Mouse (Mus musculus) MEL (cell line): Measurements from ENCODE around the gene Gys2. TPM values are rescaled to one million over a fixed set of nuclear protein-coding genes. Genes with fewer than 3 reads are reported as not detected.

Source experiments
- DNase-seq: peaks from one replicate; pipeline ENCODE4 v3.0.0; 2011; ENCODE audit warnings: low read depth, low spot score
- H3K27ac ChIP-seq: 2 replicates; pipeline ENCODE4 v1.5.1; 2012; ENCODE audit warnings: low read depth, mild to moderate bottlenecking, control low read depth, low read length, moderate library complexity; ENCODE audit not compliant: control insufficient read depth
- H3K27me3 ChIP-seq, 2 experiments: fragments of 150-350 bp in 1 of 2; sonication (generic) in 1 of 2; 2 replicates each; pipeline ENCODE4 v1.6.1; 2012; ENCODE audit warnings: low read length in 2 of 2, mild to moderate bottlenecking in 2 of 2, improper control_type of control experiment in 1 of 2, moderate library complexity in 1 of 2; ENCODE audit not compliant: insufficient read depth in 2 of 2, control insufficient read depth in 1 of 2
- H3K36me3 ChIP-seq, 2 experiments: 2 replicates each; pipeline ENCODE4 v1.6.1; 2012 to 2014; ENCODE audit warnings: low read length in 2 of 2, improper control_type of control experiment in 1 of 2, inconsistent platforms in 1 of 2, mild to moderate bottlenecking in 1 of 2; ENCODE audit not compliant: insufficient read depth in 2 of 2, control insufficient read depth in 1 of 2
- H3K4me1 ChIP-seq, 2 experiments: fragments of 150-350 bp in 1 of 2; sonication (generic) in 1 of 2; 2 replicates each; pipeline ENCODE4 v1.6.1; 2012; ENCODE audit warnings: low read length in 2 of 2, improper control_type of control experiment in 1 of 2, mild to moderate bottlenecking in 1 of 2; ENCODE audit not compliant: insufficient read depth in 2 of 2, control insufficient read depth in 1 of 2
- H3K4me3 ChIP-seq, 2 experiments: fragments of 150-350 bp in 1 of 2; sonication (generic) in 1 of 2; 2 replicates each; pipeline ENCODE4 v1.5.1; 2012; ENCODE audit warnings: low read depth in 2 of 2, low read length in 2 of 2, mild to moderate bottlenecking in 2 of 2, moderate library complexity in 2 of 2, control low read depth in 1 of 2, improper control_type of control experiment in 1 of 2; ENCODE audit not compliant: control insufficient read depth in 1 of 2, insufficient read depth in 1 of 2
- H3K79me2 ChIP-seq: 2 replicates; pipeline ENCODE4 v1.6.1; 2012; ENCODE audit warnings: mild to moderate bottlenecking, low read length, moderate library complexity; ENCODE audit not compliant: control insufficient read depth, poor library complexity, insufficient read depth
- H3K9ac ChIP-seq: 2 replicates; pipeline ENCODE4 v1.6.1; 2012; ENCODE audit warnings: low read depth, mild to moderate bottlenecking, control low read depth, low read length, moderate library complexity; ENCODE audit not compliant: control insufficient read depth, poor library complexity, severe bottlenecking
- H3K9me3 ChIP-seq: fragments of 150-350 bp; sonication (generic); replicated peaks from 2 replicates; pipeline ENCODE4 v1.6.1; 2012; ENCODE audit warnings: mild to moderate bottlenecking, low read length, improper control_type of control experiment, moderate library complexity; ENCODE audit not compliant: insufficient read depth
- EP300 ChIP-seq, 2 experiments: IDR thresholded peaks; 2 replicates each; pipeline ENCODE4 v1.6.1; 2011; ENCODE audit warnings: improper control_type of control experiment in 2 of 2, low read length in 2 of 2, low read depth in 1 of 2, mild to moderate bottlenecking in 1 of 2
- GABPA ChIP-seq: IDR thresholded peaks from 2 replicates; pipeline ENCODE4 v1.6.1; 2012; ENCODE audit warnings: low read depth, mild to moderate bottlenecking, inconsistent platforms, low read length, improper control_type of control experiment, moderate library complexity
- KAT2A ChIP-seq: conservative IDR thresholded peaks from 2 replicates; pipeline ENCODE4 v1.6.1; 2012; ENCODE audit warnings: low read depth, low read length, improper control_type of control experiment, inconsistent platforms
- MAFK ChIP-seq: IDR thresholded peaks from 2 replicates; pipeline ENCODE4 v1.6.1; 2011; ENCODE audit warnings: low read depth, mild to moderate bottlenecking, low read length, improper control_type of control experiment, borderline replicate concordance
- MAX ChIP-seq: IDR thresholded peaks from 2 replicates; pipeline ENCODE4 v1.6.1; 2011; ENCODE audit warnings: low read length, improper control_type of control experiment
- MYB ChIP-seq: IDR thresholded peaks from 2 replicates; pipeline ENCODE4 v1.6.1; 2011; ENCODE audit warnings: mild to moderate bottlenecking, low read depth, low read length, improper control_type of control experiment
- POLR2AphosphoS2 ChIP-seq: IDR thresholded peaks from 2 replicates; pipeline ENCODE4 v1.6.1; 2011; ENCODE audit warnings: low read length, improper control_type of control experiment
- POLR2AphosphoS5 ChIP-seq: IDR thresholded peaks from 2 replicates; pipeline ENCODE4 v1.6.1; 2012; ENCODE audit warnings: low read depth, borderline replicate concordance, mild to moderate bottlenecking, inconsistent platforms, low read length, moderate library complexity, mixed read lengths
- RCOR1 ChIP-seq: IDR thresholded peaks from 2 replicates; pipeline ENCODE4 v1.6.1; 2012; ENCODE audit warnings: low read depth, mild to moderate bottlenecking, inconsistent platforms, low read length, improper control_type of control experiment
- SMC3 ChIP-seq: IDR thresholded peaks from 2 replicates; pipeline ENCODE4 v1.6.1; 2011; ENCODE audit warnings: low read depth, low read length, improper control_type of control experiment
- TAL1 ChIP-seq: IDR thresholded peaks from 2 replicates; pipeline ENCODE4 v1.6.1; 2012; ENCODE audit warnings: mild to moderate bottlenecking, inconsistent platforms, low read length, moderate library complexity, mixed read lengths
- TCF12 ChIP-seq: IDR thresholded peaks from 2 replicates; pipeline ENCODE4 v1.6.1; 2014; ENCODE audit warnings: low read depth, mild to moderate bottlenecking, inconsistent platforms, low read length, improper control_type of control experiment, moderate library complexity
- UBTF ChIP-seq: IDR thresholded peaks from 2 replicates; pipeline ENCODE4 v1.6.1; 2012; ENCODE audit warnings: low read depth, mild to moderate bottlenecking, inconsistent platforms, low read length, improper control_type of control experiment, moderate library complexity, borderline replicate concordance; ENCODE audit not compliant: insufficient read depth
- ZNF384 ChIP-seq: IDR thresholded peaks from 2 replicates; pipeline ENCODE4 v1.6.1; 2012; ENCODE audit warnings: low read depth, mild to moderate bottlenecking, inconsistent platforms, low read length, improper control_type of control experiment
- polyA plus RNA-seq, 2 experiments: library from polyadenylated mRNA; stranded (reverse) in 1 of 2; unstranded in 1 of 2; fragments of >175 nt in 1 of 2; fragments of >200 nt in 1 of 2; gene quantifications; 2 replicates each; pipeline versions ENCODE4 v1.2.1 to v1.2.4; 2012; ENCODE audit warnings: low replicate concordance in 2 of 2, low read depth in 1 of 2; ENCODE audit not compliant: insufficient read length in 2 of 2, insufficient read depth in 1 of 2, missing spikeins in 1 of 2
- total RNA-seq: library from RNA; depleted of rRNA; stranded (reverse); fragments of 300-350 nt; gene quantifications from 2 replicates; pipeline ENCODE4 v1.2.3, GENCODE M21; 2012

Gys2 gene
- total and polyA plus RNA-seq, 3 experiments, result not detected

DNA sequence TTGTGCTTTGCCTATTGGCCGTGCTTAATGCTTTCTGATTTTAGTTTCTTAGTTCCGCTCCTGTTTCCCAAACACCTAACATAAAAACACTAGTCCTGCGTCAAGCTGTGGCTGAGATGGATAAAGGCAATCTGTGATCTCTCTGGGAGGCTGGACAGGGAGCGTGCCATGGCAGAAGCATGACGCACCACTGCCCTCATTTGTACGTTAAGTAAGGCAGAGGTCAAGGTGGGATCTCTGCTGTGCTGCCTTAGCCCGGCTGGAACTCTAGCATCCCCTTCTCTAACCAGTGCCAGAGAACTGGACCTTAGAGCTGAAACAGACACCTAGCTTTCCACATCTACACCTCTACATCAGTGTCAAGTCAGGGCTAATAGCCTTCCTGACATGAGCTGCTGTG, 91.3 kb downstream of the Gys2 start:
- DNase-seq, result no peak
- H3K9ac ChIP-seq, result no peak overlapping the region
- peaks cover 1 to 20% of the 10 kb centered on the region in 2 experiments; a peak in 3 of 4 replicates for H3K36me3 ChIP-seq
- H3K4me1 ChIP-seq, result peaks cover 7 to 10% of the 10 kb centered on the region in 2 experiments
- TF ChIP-seq UBTF (no peak), MAFK (no peak), MYB (no peak), TCF12 (no peak)
- H3K27ac ChIP-seq, result no peak overlapping the region
- no peaks in the 10 kb centered on the region for H3K27me3 ChIP-seq
- H3K79me2 ChIP-seq, result peaks cover 29% of the 10 kb centered on the region
- no peaks in the 10 kb centered on the region for H3K9me3 ChIP-seq
- H3K4me3 ChIP-seq, result no peak overlapping the region

DNA sequence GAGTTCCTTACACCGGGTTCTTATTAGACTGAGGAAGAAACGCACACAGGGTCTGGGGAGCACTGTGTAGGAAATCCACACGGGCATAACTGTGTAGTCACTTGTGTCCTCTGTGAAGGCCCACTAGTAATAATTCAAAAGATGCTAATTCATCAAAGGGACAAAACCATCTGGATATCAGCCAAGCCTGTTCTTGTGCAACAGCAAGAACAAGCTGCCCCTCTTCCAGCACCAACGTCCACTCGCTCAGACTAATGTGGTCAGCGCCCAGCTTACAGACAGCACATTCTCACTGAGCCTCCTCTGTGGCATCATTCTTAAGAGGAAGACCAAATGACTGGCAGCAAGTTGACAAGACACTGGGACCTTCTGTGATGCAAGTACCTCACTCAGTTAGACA, 92.9 kb downstream of the Gys2 start:
- H3K4me3 ChIP-seq, result no peak overlapping the region
- peaks cover 27% of the 10 kb centered on the region for H3K79me2 ChIP-seq
- no peak for TF ChIP-seq KAT2A
- no peak for TF ChIP-seq RCOR1
- TF ChIP-seq GABPA, result no peak
- TF ChIP-seq POLR2AphosphoS2, result no peak
- TF ChIP-seq EP300 (IDR thresholded peaks at IDR 0.05; ENCODE audit: low read depth in 1 of 2, low read length in 2 of 2), result no peak
- no peak for TF ChIP-seq TCF12
- TF ChIP-seq TAL1, result no peak
- no peak for TF ChIP-seq MAX
- no peak for TF ChIP-seq SMC3
- TF ChIP-seq ZNF384, result no peak
- no peak for TF ChIP-seq POLR2AphosphoS5
- peaks cover 5 to 12% of the 10 kb centered on the region in 2 experiments for H3K36me3 ChIP-seq
- H3K27me3 ChIP-seq, result no peaks in the 10 kb centered on the region
- no peak overlapping the region for H3K9ac ChIP-seq
- no peaks in the 10 kb centered on the region for H3K9me3 ChIP-seq
- no peak for DNase-seq
- H3K4me1 ChIP-seq, result peaks cover 2 to 10% of the 10 kb centered on the region in 2 experiments; a peak in 3 of 4 replicates
- no peak overlapping the region for H3K27ac ChIP-seq

DNA sequence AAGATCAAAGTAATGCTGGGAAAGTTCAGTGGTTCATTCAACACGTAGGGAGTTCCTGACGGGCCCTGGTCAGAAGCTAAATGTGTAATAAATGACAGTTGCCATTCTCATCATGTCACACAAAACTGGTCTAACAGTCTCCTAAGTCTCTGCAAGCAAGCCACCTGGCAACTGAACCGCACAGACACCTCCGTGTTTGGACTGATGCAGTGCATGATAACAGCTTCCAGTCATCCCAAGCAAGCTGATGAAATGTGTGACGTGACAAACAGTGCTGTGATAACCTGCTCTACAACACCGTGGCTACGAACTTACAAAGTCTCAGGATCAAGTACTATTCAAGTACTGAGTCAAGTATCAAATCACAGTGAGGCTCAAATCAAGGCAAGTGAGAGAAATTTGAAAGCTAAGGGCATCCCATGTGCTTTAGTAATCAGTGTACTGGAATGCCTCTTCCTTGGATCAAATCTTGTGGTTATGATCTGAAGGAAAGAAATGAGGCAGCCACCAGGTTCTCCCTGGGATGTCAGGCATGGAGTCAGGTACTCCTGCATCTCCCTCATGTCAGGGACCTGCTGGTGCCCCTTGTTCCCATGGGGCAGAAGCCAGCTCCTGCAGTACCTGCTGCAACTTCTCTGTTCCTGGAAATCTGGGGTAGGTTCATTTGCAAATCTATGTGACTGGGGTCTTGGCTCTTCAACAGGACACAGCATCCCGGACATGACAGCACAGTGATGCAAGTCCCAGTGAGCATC, 94.2 kb downstream of the Gys2 start:
- H3K79me2 ChIP-seq, result peaks cover 20% of the 10 kb centered on the region
- H3K4me3 ChIP-seq, result no peak overlapping the region
- H3K27ac ChIP-seq, result no peak overlapping the region
- no peak for TF ChIP-seq RCOR1
- H3K36me3 ChIP-seq, result peaks cover 9% of the 10 kb centered on the region in 2 experiments
- H3K27me3 ChIP-seq, result no peaks in the 10 kb centered on the region
- H3K4me1 ChIP-seq, result peaks cover 2 to 5% of the 10 kb centered on the region in 2 experiments; a peak in 2 of 4 replicates
- no peak for DNase-seq
- no peak overlapping the region for H3K9ac ChIP-seq
- H3K9me3 ChIP-seq, result no peaks in the 10 kb centered on the region
